Mouse (Mus musculus): ENCODE data around the gene Mtss1l. TPM values are rescaled to one million over a fixed set of nuclear protein-coding genes. Genes with fewer than 3 reads are reported as not detected.

The Mtss1l gene
- polyA plus RNA-seq, 1 experiment from 2014 or later = 11.1 TPM

- peaks cover 9% of the 10 kb centered on the region for H3K4me1 ChIP-seq
- no peak overlapping the region for H3K4me2 ChIP-seq
- H3K9ac ChIP-seq = no peak overlapping the region
- H3K27me3 ChIP-seq = no peaks in the 10 kb centered on the region
- no peaks in the 10 kb centered on the region for H3K9me3 ChIP-seq (replicated peaks)
- peaks cover 62% of the 10 kb centered on the region for H3K36me3 ChIP-seq (ENCODE audit: poor library complexity, severe bottlenecking)
- ATAC-seq = no peak
- H3K4me3 ChIP-seq = no peak overlapping the region
- no peak overlapping the region for H3K27ac ChIP-seq
- WGBS = 67% methylated on average over 3 of the region's 3 CpGs
Observed at GRCm38 (mm10) chr8:110710593-110710992, 10.7 kb upstream of the Mtss1l start.

DNA sequence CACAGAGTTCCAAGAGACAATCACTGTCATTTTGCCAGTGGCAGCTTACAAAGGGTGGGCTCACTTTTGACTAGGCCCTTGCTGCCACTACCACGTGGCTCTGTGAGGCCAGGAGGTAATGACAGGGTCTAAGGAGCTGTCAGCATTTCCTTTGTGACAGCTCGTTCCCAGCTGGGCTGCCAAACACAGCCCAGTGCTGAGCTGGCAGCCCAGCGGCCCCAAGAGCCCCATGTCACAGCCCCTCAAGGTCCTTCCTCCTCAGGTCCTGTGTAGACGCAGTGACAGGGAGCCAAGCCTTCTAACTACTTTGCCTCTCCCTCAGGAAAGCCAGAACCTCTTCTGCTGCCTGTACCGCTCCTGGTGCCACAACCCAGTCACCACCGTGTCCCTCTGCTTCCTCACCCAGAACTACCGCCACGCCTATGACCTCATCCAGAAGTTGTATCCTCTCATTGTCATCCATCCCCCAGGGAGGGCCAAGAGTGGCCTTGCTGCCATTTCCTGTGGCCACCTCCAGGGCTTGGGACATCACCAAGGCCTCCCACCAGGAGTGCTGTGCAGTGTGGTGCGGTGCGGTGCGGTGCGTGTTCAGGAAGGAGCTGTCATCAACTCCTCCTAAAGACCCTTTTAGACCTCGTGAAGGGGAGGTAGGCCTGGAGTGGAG is 9.9 kb upstream of the Mtss1l start:
- H3K27ac ChIP-seq = no peak overlapping the region; the same call in 1 of the 2 replicates
- WGBS = 82% methylated on average over 13 of the region's 13 CpGs
- no peaks in the 10 kb centered on the region for H3K9me3 ChIP-seq (replicated peaks)
- peaks cover 66% of the 10 kb centered on the region for H3K36me3 ChIP-seq (ENCODE audit: poor library complexity, severe bottlenecking)
- no peak for ATAC-seq
- H3K4me1 ChIP-seq = peaks cover 17% of the 10 kb centered on the region
- no peak overlapping the region for H3K4me3 ChIP-seq
- no peak overlapping the region for H3K4me2 ChIP-seq
- no peak overlapping the region for H3K9ac ChIP-seq
- no peaks in the 10 kb centered on the region for H3K27me3 ChIP-seq

DNA sequence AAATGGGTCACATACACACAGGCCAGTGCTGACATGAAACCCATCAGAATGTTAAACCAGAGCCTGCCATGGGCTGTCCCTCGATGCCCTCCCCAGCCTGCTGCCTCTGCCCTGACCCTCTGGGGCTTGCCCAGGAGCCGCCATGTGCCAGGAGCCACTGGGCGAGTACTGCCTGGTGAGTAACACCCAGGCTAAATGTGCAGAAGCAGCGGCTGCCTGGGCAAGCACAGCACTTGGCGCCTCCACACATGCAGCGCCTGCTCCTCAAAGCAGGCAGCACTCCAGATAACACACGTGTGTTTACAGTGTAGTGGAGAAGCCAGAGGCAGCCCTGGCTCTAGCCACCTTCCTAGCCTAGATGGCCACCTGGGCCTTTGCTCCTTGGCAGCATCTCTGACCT is 8.2 kb upstream of the Mtss1l start:
- Histone ChIP-seq H3K4me3 (no peak overlapping the region), H3K27me3 (no peaks in the 10 kb centered on the region), H3K9me3 (replicated peaks) (no peaks in the 10 kb centered on the region), H3K36me3 (ENCODE audit: poor library complexity, severe bottlenecking) (peaks cover 63% of the 10 kb centered on the region), H3K4me2 (no peak overlapping the region), H3K4me1 (peaks cover 19% of the 10 kb centered on the region), H3K27ac (no peak overlapping the region), H3K9ac (no peak overlapping the region)
- WGBS = 90% methylated on average over 7 of the region's 7 CpGs
- ATAC-seq = no peak

DNA sequence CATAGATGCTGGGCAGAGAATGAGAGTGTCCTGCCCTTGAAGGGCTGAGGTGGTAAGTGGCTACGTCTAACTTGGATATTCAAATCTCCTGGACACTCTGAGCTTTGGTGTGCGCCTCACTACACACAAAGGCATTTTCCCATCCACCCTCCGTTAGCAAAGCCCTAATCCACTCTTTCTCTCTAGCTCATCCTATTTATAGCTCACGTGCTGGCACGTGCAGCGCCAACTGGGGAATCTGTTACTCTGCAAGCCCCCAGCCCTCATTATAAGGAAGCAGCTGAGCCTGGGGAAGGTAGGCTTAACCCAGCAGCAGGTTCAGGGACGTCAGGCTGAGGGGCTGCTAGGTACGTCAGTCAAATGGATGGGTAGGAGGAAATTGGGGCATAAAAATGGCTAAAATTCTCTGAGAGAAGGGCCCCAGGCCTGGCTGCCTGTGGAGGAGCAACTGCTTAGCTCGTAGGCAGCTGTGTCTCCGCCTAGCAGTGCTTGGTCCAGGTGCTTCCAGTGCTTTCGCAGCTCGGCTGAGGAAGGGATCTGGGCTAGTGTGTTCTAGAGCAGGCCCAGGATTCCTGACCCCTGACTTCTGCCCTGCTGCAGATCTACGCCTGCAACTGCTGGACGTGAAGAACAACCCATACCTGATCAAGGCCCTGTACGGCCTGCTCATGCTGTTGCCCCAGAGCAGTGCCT is 6.3 kb upstream of the Mtss1l start:
- no peaks in the 10 kb centered on the region for H3K9me3 ChIP-seq (replicated peaks)
- peak; percentile 34; the same call in 1 of the 2 replicates for ATAC-seq
- no peak overlapping the region for H3K9ac ChIP-seq
- no peak overlapping the region for H3K4me2 ChIP-seq
- WGBS = 72% methylated on average over 15 of the region's 15 CpGs
- H3K27me3 ChIP-seq = no peaks in the 10 kb centered on the region
- peaks cover 57% of the 10 kb centered on the region for H3K36me3 ChIP-seq (ENCODE audit: poor library complexity, severe bottlenecking)
- no peak overlapping the region for H3K4me3 ChIP-seq
- peaks cover 34% of the 10 kb centered on the region for H3K4me1 ChIP-seq
- H3K27ac ChIP-seq = peak overlapping the region; percentile 76

- ATAC-seq = peak; percentile 41; the same call in 1 of the 2 replicates
- Histone ChIP-seq H3K4me1 (peaks cover 44% of the 10 kb centered on the region), H3K4me3 (no peak overlapping the region), H3K36me3 (ENCODE audit: poor library complexity, severe bottlenecking) (peaks cover 47% of the 10 kb centered on the region), H3K4me2 (no peak overlapping the region), H3K27ac (peak overlapping the region; percentile 76), H3K9me3 (replicated peaks) (no peaks in the 10 kb centered on the region), H3K9ac (no peak overlapping the region), H3K27me3 (no peaks in the 10 kb centered on the region)
- 61% methylated on average over 4 of the region's 4 CpGs for WGBS
Observed at GRCm38 (mm10) chr8:110716075-110716474, 5.2 kb upstream of the Mtss1l start.

DNA sequence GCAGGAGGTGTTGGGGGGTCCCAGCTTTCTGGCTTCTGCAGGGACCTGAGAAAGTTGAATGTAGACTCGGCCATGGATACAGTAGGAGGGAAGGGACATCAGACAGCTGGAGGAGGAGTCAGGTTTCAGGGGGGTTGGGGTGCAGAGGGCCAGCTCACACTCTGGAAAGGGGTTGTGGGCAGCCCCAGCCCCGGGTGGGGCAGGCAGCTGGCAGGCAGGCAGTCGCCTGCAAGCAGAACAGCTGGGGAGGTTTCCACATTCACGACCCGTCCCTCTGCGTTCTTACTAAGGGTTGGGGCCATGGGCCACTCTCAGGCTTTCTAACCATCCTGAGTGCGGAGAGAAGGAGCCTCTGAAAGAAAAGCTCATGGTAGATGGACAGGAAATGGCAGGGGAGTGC is 4.1 kb upstream of the Mtss1l start:
- Histone ChIP-seq H3K4me1 (peaks cover 44% of the 10 kb centered on the region), H3K27ac (no peak overlapping the region), H3K4me2 (no peak overlapping the region), H3K27me3 (no peaks in the 10 kb centered on the region), H3K9me3 (replicated peaks) (no peaks in the 10 kb centered on the region), H3K4me3 (no peak overlapping the region), H3K36me3 (ENCODE audit: poor library complexity, severe bottlenecking) (peaks cover 36% of the 10 kb centered on the region), H3K9ac (0 out of 2 replicates have a peak overlapping the region, but pooled peaks have one; percentile 18)
- no peak for ATAC-seq
- 81% methylated on average over 7 of the region's 7 CpGs for WGBS

- H3K27me3 ChIP-seq = no peaks in the 10 kb centered on the region
- H3K36me3 ChIP-seq (ENCODE audit: poor library complexity, severe bottlenecking) = peaks cover 24% of the 10 kb centered on the region
- peak overlapping the region; percentile 40 for H3K27ac ChIP-seq
- no peak for ATAC-seq
- H3K9me3 ChIP-seq (replicated peaks) = no peaks in the 10 kb centered on the region
- no peak overlapping the region for H3K4me2 ChIP-seq
- no peak overlapping the region for H3K4me3 ChIP-seq
- no peak overlapping the region for H3K9ac ChIP-seq
- 91% methylated on average over 8 of the region's 8 CpGs for WGBS
- peaks cover 57% of the 10 kb centered on the region for H3K4me1 ChIP-seq
Observed at GRCm38 (mm10) chr8:110718209-110718968, 2.9 kb upstream of the Mtss1l start.

DNA sequence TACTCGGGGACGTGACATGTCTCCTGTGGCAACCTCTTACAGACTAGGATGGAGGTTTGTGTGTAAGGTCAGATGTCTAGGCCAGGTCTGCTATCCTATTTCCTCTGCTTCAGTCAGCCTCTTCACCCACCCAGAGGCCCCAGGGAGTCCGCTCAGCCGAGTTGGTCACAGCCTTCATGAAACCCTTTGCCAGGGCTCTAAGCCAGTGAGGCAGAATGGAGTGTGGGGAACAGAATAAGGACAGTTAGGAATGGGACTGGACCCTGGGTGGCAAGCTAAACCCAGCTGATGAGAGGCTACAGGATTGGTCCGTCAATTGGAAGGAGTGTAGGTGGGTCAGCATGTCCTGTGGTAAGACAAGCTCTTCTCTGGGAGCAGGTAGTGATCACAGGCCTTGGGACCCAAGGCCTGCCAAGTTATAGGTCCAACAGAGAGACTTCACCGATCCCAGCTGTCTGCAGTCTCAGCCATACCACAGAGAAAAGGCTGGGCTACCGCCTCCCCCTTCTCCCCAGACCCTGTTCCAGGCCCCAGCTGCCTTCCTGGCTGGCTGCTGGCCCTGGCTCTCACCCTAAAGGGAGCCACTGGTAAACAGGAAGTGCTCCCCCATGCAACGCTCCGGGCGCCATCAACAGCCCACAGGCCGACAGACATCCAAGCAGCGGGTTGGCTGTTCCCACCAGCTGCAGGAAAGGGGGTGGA is 2.2 kb upstream of the Mtss1l start:
- no peak for ATAC-seq
- H3K27me3 ChIP-seq = no peaks in the 10 kb centered on the region
- peaks cover 24% of the 10 kb centered on the region for H3K36me3 ChIP-seq (ENCODE audit: poor library complexity, severe bottlenecking)
- peak overlapping the region; percentile 82 for H3K27ac ChIP-seq
- peak overlapping the region; percentile 92; the same call in 1 of the 2 replicates for H3K9ac ChIP-seq
- no peak overlapping the region for H3K4me2 ChIP-seq
- WGBS = 53% methylated on average over 12 of the region's 12 CpGs
- peaks cover 64% of the 10 kb centered on the region for H3K4me1 ChIP-seq
- H3K9me3 ChIP-seq (replicated peaks) = no peaks in the 10 kb centered on the region
- no peak overlapping the region for H3K4me3 ChIP-seq

DNA sequence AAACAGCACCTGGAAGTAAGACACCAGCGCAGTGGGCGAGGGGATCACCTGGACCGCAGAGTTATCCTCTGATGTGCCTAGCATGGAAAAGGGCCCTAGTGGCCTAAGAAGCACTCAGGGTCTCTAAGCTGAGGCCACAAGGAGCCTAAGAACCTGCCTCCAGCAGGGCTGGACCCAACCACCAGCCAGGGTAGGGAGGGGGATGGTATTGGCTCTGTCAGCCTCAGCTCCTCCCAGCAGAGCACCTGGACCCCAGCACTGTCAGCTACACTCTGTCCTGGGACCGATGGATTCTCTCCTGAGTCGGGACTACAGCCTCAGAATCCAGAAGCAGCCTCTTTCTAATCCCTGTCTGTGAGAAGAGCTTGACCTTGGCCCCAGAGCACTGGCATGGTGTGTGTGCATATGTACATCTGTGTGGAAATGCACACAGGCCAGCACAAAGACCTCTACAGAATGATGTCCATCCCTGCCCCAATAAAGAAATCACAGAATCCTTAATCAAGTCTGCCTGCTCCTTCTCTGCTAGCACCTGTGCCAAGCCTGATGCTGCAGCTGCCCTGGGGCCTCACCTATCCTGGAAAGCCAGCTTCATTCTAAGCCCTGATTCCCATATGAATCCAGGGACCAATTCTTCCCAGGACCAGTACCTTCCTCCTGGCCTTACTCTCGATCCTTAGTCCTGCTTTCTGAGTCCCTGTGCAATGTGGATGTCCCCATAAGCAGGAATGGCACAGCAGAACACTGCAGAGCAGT is 1.2 kb upstream of the Mtss1l start:
- ATAC-seq = no peak
- H3K9ac ChIP-seq = peak overlapping the region; percentile 92
- H3K4me2 ChIP-seq = peak overlapping the region; percentile 75
- no peaks in the 10 kb centered on the region for H3K9me3 ChIP-seq (replicated peaks)
- peak overlapping the region; percentile 76 for H3K4me3 ChIP-seq
- peak overlapping the region; percentile 82; the same call in 1 of the 2 replicates for H3K27ac ChIP-seq
- WGBS = 61% methylated on average over 6 of the region's 6 CpGs
- H3K4me1 ChIP-seq = peaks cover 70% of the 10 kb centered on the region
- H3K36me3 ChIP-seq (ENCODE audit: poor library complexity, severe bottlenecking) = peaks cover 17% of the 10 kb centered on the region
- no peaks in the 10 kb centered on the region for H3K27me3 ChIP-seq

DNA sequence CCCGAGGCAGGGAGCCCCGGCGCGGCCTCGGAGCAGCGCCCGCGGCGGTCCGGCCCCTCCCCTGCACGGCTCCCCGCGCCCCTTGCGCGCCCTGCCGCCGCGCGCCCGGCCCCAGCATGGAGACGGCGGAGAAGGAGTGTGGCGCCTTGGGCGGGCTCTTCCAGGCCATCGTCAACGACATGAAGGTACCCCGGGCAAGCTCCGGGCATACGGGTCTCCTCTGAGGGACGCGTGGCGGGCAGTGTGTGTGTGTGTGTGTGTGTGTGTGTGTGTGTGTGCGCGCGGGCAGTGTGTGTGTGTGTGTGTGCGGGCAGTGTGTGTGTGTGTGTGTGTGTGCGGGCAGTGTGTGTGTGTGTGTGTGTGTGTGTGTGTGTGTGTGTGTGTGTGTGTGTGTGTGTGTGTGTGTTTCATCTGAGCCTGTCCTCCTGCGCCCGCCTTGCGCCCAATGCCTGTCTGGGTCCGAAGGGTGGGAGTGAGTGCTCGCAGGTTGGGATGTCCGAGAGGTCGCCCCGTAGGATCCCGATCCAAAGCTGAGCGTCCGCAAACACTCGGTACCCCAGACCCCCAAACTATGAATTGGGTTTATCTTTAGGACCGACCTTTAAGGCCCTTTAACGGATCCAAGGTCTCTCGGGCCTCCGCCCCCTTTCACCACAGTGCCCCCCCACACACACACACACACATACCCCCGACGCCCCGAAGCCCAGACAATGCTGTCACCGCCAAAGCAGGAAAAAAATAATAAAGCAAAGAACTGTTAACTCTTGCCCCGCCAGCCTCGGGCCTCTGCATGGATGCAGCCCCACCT is 534 bp downstream of the Mtss1l start:
- H3K27ac ChIP-seq = peak overlapping the region; percentile 82
- H3K4me3 ChIP-seq = peak overlapping the region; percentile 76
- H3K36me3 ChIP-seq (ENCODE audit: poor library complexity, severe bottlenecking) = peaks cover 13% of the 10 kb centered on the region
- ATAC-seq = peak; percentile 72
- under 1% methylated on average over 42 of the region's 59 CpGs for WGBS
- peak overlapping the region; percentile 92 for H3K9ac ChIP-seq
- no peaks in the 10 kb centered on the region for H3K9me3 ChIP-seq (replicated peaks)
- no peaks in the 10 kb centered on the region for H3K27me3 ChIP-seq
- peaks cover 65% of the 10 kb centered on the region for H3K4me1 ChIP-seq
- peak overlapping the region; percentile 75 for H3K4me2 ChIP-seq

All from forebrain, embryonic 13.5 days (tissue).